Mouse (Mus musculus) stomach, embryonic 14.5 days (tissue): ENCODE measurements around the gene Bves. TPM values are rescaled to one million over a fixed set of nuclear protein-coding genes. Genes with fewer than 3 reads are reported as not detected.

Source experiments
- ATAC-seq: fragments of 200-750 bp; cut with Nextera tagmentation; 2 replicates; pipeline ENCODE4 v1.8.0; 2017; ENCODE audit warnings: low read depth, moderate TSS enrichment; ENCODE audit not compliant: insufficient number of reproducible peaks, insufficient read depth, low FRiP score
- H3K27ac ChIP-seq: fragments of 300-500 bp; sonication (generic); 2 replicates; pipeline ENCODE4 v1.5.1; 2014; ENCODE audit warnings: mild to moderate bottlenecking, low read length, moderate library complexity, mixed read lengths
- H3K27me3 ChIP-seq: fragments of 300-500 bp; sonication (generic); 2 replicates; pipeline ENCODE4 v1.6.1; 2014; ENCODE audit warnings: low read length, control low read depth, mixed read lengths; ENCODE audit not compliant: control insufficient read depth, insufficient read depth
- H3K36me3 ChIP-seq: fragments of 300-500 bp; sonication (generic); 2 replicates; pipeline ENCODE4 v1.6.1; 2014; ENCODE audit warnings: mild to moderate bottlenecking, control low read depth, low read length, moderate library complexity, mixed read lengths; ENCODE audit not compliant: control insufficient read depth, insufficient read depth
- H3K4me1 ChIP-seq: fragments of 300-500 bp; sonication (generic); 2 replicates; pipeline ENCODE4 v1.6.1; 2014; ENCODE audit warnings: low read length, control low read depth, mixed read lengths; ENCODE audit not compliant: control insufficient read depth, insufficient read depth
- H3K4me2 ChIP-seq: fragments of 300-500 bp; sonication (generic); replicated peaks from 2 replicates; pipeline ENCODE4 v1.6.1; 2014; ENCODE audit warnings: low read depth, low read length, control low read depth
- H3K4me3 ChIP-seq: fragments of 300-500 bp; sonication (generic); 2 replicates; pipeline ENCODE4 v1.5.1; 2014; ENCODE audit warnings: low read depth, low read length, control low read depth
- H3K9ac ChIP-seq: fragments of 300-500 bp; sonication (generic); replicated peaks from 2 replicates; pipeline ENCODE4 v1.6.1; 2014; ENCODE audit warnings: low read depth, mild to moderate bottlenecking, control low read depth, low read length, moderate library complexity, mixed read lengths
- H3K9me3 ChIP-seq: fragments of 300-500 bp; sonication (generic); 2 replicates; pipeline ENCODE4 v1.6.1; 2016; ENCODE audit warnings: low read depth, low read length, control low read depth; ENCODE audit not compliant: control insufficient read depth
- WGBS: fragments of 180-500 bp; shearing (Covaris S2); extraction: QIAGEN DNeasy Blood & Tissue Kit; methylation state at CpG from one replicate; pipeline ENCODE4 v1.1.7; 2014; 5-methylcytosine and 5-hydroxymethylcytosine counted together
- polyA plus RNA-seq: library from polyadenylated mRNA; unstranded; fragments of >200 nt; fragmentation: Nextera tagmentation; extraction: Ambion mirVana; gene quantifications from 2 replicates; pipeline ENCODE4 v1.2.1, GENCODE M21; 2014

Bves gene
- polyA plus RNA-seq, 1 experiment from 2014 or later = 7.4 TPM

- 45% methylated on average over 14 of the region's 14 CpGs for WGBS
- no peak for ATAC-seq
- H3K27ac ChIP-seq = no peak overlapping the region
These were observed 32.1 kb upstream of the Bves start for GRCm38 (mm10) chr10:45303315-45304036.

DNA sequence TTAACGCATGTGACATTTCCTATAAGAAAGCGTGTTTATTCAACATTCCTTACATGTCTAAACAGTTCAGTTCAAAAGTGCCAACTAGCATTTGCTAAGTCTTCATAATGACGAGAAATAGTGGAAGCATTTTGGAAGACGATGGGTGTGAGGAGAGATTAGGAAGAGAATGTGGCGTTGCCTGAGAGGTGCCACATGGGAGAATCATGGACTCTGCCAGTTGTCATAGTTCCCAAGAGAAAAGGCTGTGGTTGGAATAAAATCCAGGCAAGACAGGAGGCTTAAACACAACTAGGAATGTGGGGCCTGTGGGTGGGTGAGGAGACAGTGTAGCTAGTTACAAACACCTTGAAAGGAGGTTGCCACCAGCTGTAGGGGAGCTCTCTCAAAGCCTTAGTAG, 30.4 kb upstream of the Bves start:
- WGBS = 75% methylated on average over 5 of the region's 5 CpGs
- H3K36me3 ChIP-seq = no peaks in the 10 kb centered on the region
- H3K4me2 ChIP-seq = no peak overlapping the region
- H3K9me3 ChIP-seq = no peaks in the 10 kb centered on the region
- H3K27me3 ChIP-seq = no peaks in the 10 kb centered on the region
- no peak for ATAC-seq
- H3K27ac ChIP-seq = no peak overlapping the region
- H3K9ac ChIP-seq = no peak overlapping the region
- H3K4me1 ChIP-seq = no peaks in the 10 kb centered on the region
- H3K4me3 ChIP-seq = no peak overlapping the region

More at GRCm38 (mm10) chr10:45303315-45304036, 32.1 kb upstream of the Bves start:
- Histone ChIP-seq H3K27me3 (no peaks in the 10 kb centered on the region), H3K9me3 (no peaks in the 10 kb centered on the region), H3K4me1 (no peaks in the 10 kb centered on the region), H3K4me2 (no peak overlapping the region), H3K9ac (no peak overlapping the region), H3K4me3 (no peak overlapping the region), H3K36me3 (no peaks in the 10 kb centered on the region)

DNA sequence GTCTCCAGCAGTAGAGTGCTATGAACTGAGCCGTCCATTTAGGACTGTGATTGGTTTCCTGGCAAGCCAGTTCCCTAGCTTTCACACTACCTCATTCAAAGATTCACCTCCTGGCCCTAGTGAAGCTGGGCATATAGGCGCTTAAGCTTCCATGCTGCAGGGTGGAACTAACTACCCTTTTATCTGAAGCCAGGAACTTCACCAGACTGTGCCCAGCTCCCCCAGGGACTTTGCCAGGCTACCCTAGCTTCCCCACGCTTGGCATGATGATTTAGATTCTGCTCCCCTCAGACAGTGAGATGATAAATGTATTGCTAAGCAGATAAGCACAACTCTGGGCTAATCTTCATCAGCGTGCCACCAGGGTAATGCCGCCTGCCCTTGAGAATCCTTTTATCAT, 24.4 kb upstream of the Bves start:
- Histone ChIP-seq H3K27ac (no peak overlapping the region), H3K9me3 (no peaks in the 10 kb centered on the region), H3K4me2 (no peak overlapping the region), H3K4me1 (no peaks in the 10 kb centered on the region), H3K4me3 (no peak overlapping the region), H3K27me3 (no peaks in the 10 kb centered on the region), H3K9ac (no peak overlapping the region), H3K36me3 (no peaks in the 10 kb centered on the region)
- 70% methylated on average over 5 of the region's 5 CpGs for WGBS
- no peak for ATAC-seq

DNA sequence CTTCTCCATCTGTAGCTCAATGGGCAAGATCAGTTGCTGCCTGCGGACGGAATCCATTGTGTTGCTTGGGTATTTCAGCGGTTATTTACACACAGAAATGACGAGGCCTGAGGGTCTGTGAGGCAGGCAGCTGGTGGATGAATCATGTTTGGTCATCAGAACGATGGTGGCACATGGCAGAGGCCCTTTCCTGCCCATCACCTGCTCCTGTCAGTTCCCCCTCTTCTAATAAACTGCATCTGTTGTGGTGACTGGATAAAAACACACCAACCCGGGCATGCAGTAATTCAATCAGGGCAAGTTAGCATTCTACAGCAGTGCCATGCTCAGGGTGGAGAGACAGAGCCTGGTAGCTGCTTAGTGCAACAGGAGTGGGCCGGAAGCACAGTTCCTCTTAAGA, 23.9 kb upstream of the Bves start:
- Histone ChIP-seq H3K27ac (no peak overlapping the region), H3K4me3 (no peak overlapping the region), H3K9me3 (no peaks in the 10 kb centered on the region), H3K4me1 (no peaks in the 10 kb centered on the region), H3K9ac (no peak overlapping the region), H3K4me2 (no peak overlapping the region), H3K27me3 (no peaks in the 10 kb centered on the region), H3K36me3 (no peaks in the 10 kb centered on the region)
- peak; percentile 33; the same call in 1 of the 2 replicates for ATAC-seq
- 71% methylated on average over 7 of the region's 7 CpGs for WGBS

- Histone ChIP-seq H3K9me3 (no peaks in the 10 kb centered on the region), H3K4me2 (no peak overlapping the region), H3K4me3 (no peak overlapping the region), H3K9ac (no peak overlapping the region), H3K36me3 (no peaks in the 10 kb centered on the region), H3K27ac (no peak overlapping the region), H3K4me1 (no peaks in the 10 kb centered on the region), H3K27me3 (no peaks in the 10 kb centered on the region)
- no peak for ATAC-seq
- WGBS = 90% methylated on average over 16 of the region's 16 CpGs
These were observed 20.7 kb upstream of the Bves start for GRCm38 (mm10) chr10:45314865-45315264.

- no peaks in the 10 kb centered on the region for H3K36me3 ChIP-seq
- no peak overlapping the region for H3K4me2 ChIP-seq
- no peak for ATAC-seq
- H3K9me3 ChIP-seq = no peaks in the 10 kb centered on the region
- H3K4me1 ChIP-seq = no peaks in the 10 kb centered on the region
- no peaks in the 10 kb centered on the region for H3K27me3 ChIP-seq
- no peak overlapping the region for H3K4me3 ChIP-seq
- H3K27ac ChIP-seq = no peak overlapping the region
- 77% methylated on average over 5 of the region's 5 CpGs for WGBS
- H3K9ac ChIP-seq = no peak overlapping the region
These were observed 16.6 kb upstream of the Bves start for GRCm38 (mm10) chr10:45318922-45319321.

DNA sequence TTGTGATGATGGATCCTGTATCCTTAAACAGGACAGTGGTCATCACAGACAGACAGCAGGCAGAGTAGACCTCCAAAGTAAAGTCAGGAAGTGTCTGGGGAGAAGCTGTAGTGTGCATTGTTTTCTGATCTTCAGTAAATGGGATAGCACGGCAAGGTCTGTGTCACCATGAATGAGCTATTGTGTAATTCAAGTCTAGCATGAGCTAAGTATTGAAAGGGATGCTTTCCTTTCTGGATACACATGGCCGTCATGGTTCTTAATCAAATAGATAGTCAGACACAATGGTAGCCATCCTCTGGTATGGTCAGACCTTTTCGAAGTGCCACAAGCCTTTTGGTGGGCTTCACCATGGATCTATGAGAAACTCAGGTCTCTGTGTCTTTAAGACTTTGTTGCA, 15.3 kb upstream of the Bves start:
- no peaks in the 10 kb centered on the region for H3K4me1 ChIP-seq

GRCm38 (mm10) chr10:45324159-45324558, 11.4 kb upstream of the Bves start:
- H3K4me3 ChIP-seq = no peak overlapping the region
- H3K9me3 ChIP-seq = no peaks in the 10 kb centered on the region
- H3K27ac ChIP-seq = no peak overlapping the region
- H3K27me3 ChIP-seq = no peaks in the 10 kb centered on the region
- no peak for ATAC-seq
- 69% methylated on average over 1 of the region's 1 CpGs for WGBS
- no peaks in the 10 kb centered on the region for H3K36me3 ChIP-seq
- H3K4me1 ChIP-seq = no peaks in the 10 kb centered on the region
- H3K4me2 ChIP-seq = no peak overlapping the region
- no peak overlapping the region for H3K9ac ChIP-seq

More for the DNA sequence above, 15.3 kb upstream of the Bves start:
- Histone ChIP-seq H3K9me3 (no peaks in the 10 kb centered on the region), H3K4me2 (no peak overlapping the region), H3K27me3 (no peaks in the 10 kb centered on the region), H3K27ac (no peak overlapping the region), H3K4me3 (no peak overlapping the region), H3K36me3 (no peaks in the 10 kb centered on the region), H3K9ac (no peak overlapping the region)
- no peak for ATAC-seq
- 80% methylated on average over 3 of the region's 3 CpGs for WGBS
